Mouse (Mus musculus): ENCODE results near the gene Proca1.
"Not testable (repeated sequence)": the region's sequence is repeated elsewhere in the genome, so short reads cannot be mapped to it uniquely, and the experiment has no call there.

Proca1 gene

GRCm38 (mm10) chr11:78182450-78182849 is 10.7 kb upstream of the Proca1 start:
- DNase-seq (ENCODE audit: low spot score in 2 of 2) = no peak

DNA sequence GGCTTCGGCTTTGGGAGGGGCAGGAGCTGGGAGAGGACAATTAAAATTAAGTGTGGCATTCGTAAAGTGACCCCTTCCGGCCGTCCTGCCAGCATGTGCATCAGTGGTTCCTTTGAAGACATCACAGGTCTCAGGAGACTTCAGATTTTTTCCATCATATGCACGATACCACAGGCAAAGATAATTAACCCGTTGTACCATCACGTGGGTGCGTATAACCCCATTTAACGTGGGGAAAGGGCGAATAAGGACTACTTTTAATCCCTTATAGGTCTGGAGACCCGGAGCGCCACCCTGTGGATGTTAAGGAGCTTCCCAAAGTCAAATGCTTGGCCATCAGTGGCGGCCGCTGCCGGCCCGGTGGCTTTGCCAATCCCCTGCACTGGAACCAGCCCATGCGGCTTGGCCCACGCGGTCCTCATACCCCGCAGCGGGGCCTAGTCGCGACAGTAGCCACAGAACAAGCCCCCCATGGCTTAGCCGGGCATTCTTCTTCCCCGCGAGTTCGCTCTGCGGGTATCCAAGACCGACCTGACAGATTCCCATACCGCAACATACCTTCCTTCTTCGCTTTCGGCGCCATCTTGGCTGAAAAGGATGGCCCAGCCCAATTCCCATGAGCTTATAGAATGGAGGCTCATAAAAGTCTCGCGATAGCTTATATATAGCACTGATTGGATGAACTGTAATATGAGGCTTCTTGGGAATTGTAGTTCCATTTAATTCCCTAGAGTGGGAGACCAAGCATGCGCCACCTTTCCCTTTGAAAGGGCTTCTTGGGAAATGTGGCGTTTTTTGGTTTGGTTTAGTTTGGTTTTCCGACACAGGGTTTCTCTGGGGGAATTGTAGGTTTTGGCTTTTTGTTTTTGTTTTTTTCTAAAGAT is 10.0 kb upstream of the Proca1 start, which contains the start of gene Rpl23a:
Rpl23a (minus strand) TSS at position 624 of the 884 bp plus-strand sequence.
- DNase-seq (ENCODE audit: low spot score in 2 of 2) = peak; percentile 79 to 84

DNA sequence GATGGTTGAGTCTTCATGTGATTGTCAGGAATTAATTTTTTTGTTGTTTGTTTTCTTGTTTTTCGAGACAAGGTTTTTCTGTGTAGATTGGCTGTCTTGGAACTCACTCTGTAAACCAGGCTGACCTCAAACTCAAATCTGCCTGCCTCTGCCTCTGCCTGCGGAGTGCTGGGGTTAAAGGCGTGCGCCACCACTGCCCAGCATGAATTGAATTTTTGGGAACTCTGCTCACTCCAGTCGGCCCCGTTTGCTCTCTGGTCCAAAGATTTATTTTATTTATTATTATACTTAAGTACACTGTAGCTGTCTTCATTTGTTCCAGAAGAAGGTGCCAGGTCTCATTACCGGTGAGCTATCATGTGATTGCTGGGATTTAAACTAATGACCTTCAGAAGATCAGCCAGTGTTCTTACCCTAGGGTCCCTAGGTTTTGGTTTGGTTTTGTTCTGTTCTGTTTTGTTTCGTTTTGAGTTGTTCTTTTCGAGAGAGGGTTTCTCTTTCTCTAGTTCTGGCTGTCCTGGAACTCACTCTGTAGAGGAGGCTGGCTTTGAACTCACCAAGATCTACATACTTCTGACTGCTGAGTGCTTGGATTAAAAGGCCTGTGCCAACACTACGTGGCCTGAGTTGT is 9.2 kb upstream of the Proca1 start:
- DNase-seq (ENCODE audit: low spot score in 2 of 2) = no peak

GRCm38 (mm10) chr11:78184702-78185101 is 8.5 kb upstream of the Proca1 start:
- not testable (repeated sequence) for DNase-seq (ENCODE audit: low spot score in 2 of 2)

DNA sequence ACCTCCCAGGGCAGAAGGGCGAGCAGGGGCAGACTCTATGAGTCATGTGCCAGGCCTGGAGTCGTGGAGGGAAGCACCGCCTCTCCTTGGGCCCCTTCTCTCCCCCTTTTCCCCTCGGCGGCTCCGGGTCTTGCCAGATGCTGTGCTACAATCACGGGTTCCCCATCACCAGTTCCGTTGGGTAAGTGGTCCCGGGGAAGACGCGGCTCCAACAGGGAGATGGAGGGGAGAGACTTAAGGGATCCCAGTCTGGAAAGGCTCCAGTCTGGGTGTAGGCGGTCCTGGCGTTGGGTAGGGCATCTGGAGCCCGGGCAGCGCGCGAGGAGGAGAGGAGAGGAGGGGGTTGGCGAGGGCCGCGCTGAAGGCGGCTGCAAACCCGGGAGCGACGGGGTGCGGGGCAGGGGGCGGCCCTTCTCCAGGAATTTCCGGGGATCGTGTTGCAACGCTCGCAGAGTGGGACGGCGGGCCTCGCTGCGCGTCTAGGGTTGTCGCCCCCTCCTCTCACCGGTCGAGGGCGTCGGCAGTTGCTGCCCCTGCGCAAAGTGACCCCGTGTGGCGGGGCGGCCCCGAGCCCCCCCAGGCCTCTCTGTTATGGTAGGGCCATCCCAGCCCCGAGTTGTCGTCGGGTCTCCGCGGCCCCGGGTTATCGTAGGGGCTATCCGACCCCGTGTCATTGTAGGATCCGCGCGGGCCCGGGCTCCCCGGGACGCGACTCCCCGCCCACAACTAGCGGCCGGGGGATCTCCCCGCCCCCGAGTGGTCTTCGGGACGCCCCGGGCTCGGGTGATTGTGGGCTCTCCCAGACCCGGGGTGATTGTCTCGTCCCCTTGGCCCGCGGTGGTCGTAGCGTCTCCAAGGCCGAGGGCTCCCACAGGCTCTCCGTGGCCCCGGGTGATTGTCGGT is 4.6 kb upstream of the Proca1 start, which contains the start of gene Rab34:
Rab34 (plus strand) TSS at position 100 of the 903 bp plus-strand sequence.
- peak in 1 of 2 experiments; percentile 59 for DNase-seq (ENCODE audit: low spot score in 2 of 2)

GRCm38 (mm10) chr11:78189234-78190040 is 3.8 kb upstream of the Proca1 start:
- peak; percentile 72 to 74 for DNase-seq (ENCODE audit: low spot score in 2 of 2)

- DNase-seq (ENCODE audit: low spot score in 2 of 2) = no peak
Measured at GRCm38 (mm10) chr11:78190041-78190440, 3.2 kb upstream of the Proca1 start.

DNA sequence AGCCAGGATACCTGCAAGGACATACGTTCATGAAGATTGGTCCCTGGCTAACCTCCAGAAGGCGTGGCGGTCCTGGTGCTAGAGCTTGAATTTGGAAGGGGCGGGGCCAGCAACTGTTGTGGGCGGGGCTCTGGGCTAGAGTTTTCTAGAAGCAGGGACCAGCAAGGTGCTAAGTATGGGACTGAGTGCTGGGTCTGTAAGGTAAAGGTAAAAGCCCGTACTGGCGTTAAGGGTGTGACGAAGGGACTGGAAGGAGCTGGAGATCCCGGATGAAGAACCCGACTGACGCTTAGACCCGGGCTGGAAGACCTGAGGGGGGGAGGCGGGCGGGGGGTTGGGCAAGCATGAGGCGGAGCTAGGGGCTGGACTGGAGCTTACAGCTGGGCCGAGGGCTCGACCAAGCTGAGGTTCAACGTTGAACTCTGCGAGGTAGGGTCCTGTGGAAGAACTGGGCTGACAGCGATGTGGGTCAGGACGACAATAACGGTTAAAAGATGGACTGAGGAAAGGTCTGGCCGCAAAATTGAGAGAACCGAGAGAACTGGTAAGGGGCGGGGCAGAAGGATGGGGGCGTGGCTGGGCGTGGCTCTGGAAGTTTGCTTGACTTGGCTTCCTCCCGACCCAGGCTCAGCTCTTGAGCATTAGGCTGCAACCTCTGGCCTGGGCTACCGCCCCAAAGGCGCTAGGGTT is 1.4 kb downstream of the Proca1 start:
- DNase-seq (ENCODE audit: low spot score in 2 of 2) = no peak

GRCm38 (mm10) chr11:78195101-78195863 is 2.1 kb downstream of the Proca1 start:
- DNase-seq (ENCODE audit: low spot score in 2 of 2) = no peak

DNA sequence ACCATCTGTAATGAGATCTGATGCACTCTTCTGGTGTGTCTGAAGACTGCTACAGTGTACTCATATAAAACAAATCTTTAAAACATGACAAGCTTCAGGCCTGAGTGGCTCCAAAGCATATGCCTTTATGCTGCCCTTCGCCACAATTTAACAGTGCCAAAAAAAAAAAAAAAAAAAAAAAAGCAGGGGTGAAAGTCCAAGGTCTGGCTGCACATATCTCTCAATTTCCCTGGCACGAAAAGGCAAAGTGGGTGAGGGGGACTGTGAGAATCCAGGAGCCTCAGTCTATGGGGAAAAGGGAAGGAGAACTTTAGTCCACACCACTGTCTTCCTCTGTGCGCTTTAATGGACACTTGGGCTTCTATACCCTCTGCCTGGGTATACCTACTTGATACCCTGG is 9.2 kb downstream of the Proca1 start:
- DNase-seq (ENCODE audit: low spot score in 2 of 2) = no peak

- no peak for DNase-seq (ENCODE audit: low spot score in 2 of 2)
Measured at GRCm38 (mm10) chr11:78204287-78204686, 11.1 kb downstream of the Proca1 start.

GRCm38 (mm10) chr11:78205361-78206206 is 12.4 kb downstream of the Proca1 start:
- no peak for DNase-seq (ENCODE audit: low spot score in 2 of 2)

- DNase-seq (ENCODE audit: low spot score in 2 of 2) = no peak
Measured at GRCm38 (mm10) chr11:78207190-78207589, 14.0 kb downstream of the Proca1 start.

DNA sequence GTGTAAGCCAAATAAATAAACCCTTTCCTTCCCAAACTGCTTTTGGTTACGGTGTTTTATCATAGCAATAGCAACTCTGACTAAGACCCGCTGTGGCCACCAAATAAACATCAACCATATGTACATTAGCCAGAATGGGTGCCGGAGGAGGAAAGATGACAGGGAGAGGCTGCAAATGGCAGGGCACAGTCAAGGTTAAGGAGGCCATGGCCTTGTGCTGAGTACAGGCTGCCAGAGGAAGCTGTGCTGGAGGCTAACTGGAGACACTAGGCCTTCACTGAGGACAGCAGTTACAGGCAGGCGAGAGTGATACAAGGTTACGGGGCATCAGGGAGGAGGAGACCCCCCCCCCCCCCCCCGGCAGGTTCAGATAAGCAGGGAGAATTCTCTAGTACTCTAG is 16.7 kb downstream of the Proca1 start:
- DNase-seq (ENCODE audit: low spot score in 2 of 2) = no peak

- no peak for DNase-seq (ENCODE audit: low spot score in 2 of 2)
Measured at GRCm38 (mm10) chr11:78210615-78211014, 17.4 kb downstream of the Proca1 start.

- DNase-seq (ENCODE audit: low spot score in 2 of 2) = no peak
Measured at GRCm38 (mm10) chr11:78211513-78211912, 18.3 kb downstream of the Proca1 start.

- no peak for DNase-seq (ENCODE audit: low spot score in 2 of 2)
Measured at GRCm38 (mm10) chr11:78213086-78213817, 20.1 kb downstream of the Proca1 start.
